Mouse (Mus musculus) kidney, adult 2 months (tissue): Measurements from ENCODE around the gene P2ry1.

Experiments
- CTCF ChIP-seq: fragments of 200-500 bp; conservative IDR thresholded peaks from 2 replicates; pipeline ENCODE4 v1.5.1; 2011; ENCODE audit warnings: low read depth, mild to moderate bottlenecking, control low read depth, low read length, moderate library complexity, mixed read lengths; ENCODE audit not compliant: insufficient read depth, insufficient read length
- POLR2A ChIP-seq: fragments of 200-500 bp; IDR thresholded peaks from one replicate; pipeline ENCODE4 v1.6.1; 2011; ENCODE audit warnings: low read depth, low read length, control low read depth

DNA sequence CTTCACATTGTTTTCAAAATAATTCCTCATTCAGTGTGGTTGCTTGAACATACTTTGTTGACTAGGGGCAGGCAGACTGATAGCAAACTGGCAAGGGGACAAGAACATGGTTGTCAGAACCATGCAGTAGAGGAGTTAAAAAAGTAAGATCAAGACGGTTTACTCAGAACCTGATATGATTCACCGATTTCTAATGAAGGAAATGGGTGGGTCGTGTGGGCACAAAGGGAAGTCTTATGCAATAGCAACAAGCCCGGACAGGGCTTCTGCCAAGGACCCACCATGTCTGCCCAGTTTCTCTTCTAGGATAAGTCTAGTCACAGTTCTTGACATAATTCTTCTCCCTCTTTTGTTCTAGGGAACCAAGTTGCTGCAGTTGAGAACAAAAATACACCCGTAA, 33.0 kb downstream of the P2ry1 start:
- TF ChIP-seq CTCF (no peak), POLR2A (no peak)
